Mouse (Mus musculus): ENCODE data around the gene Bicd1. TPM values are rescaled to one million over a fixed set of nuclear protein-coding genes. Genes with fewer than 3 reads are reported as not detected.
"Not testable (repeated sequence)": the region's sequence is repeated elsewhere in the genome, so short reads cannot be mapped to it uniquely, and the experiment has no call there.

Gene Bicd1
- polyA plus RNA-seq, 1 experiment from 2014 or later, result 0.78 TPM

- TF ChIP-seq EP300 (IDR thresholded peaks at IDR 0.05; ENCODE audit: low read depth) (no peak), CTCF (IDR thresholded peaks at IDR 0.05; ENCODE audit: low read depth) (no peak)
- Histone ChIP-seq H3K9ac (replicated peaks) (no peak overlapping the region), H3K4me2 (ENCODE audit: low read depth, low read length) (no peak overlapping the region), H3K36me3 (replicated peaks; ENCODE audit: insufficient read depth, low read length) (no peaks in the 10 kb centered on the region), H3K9me3 (ENCODE audit: low read length) (no peaks in the 10 kb centered on the region), H3K27ac (ENCODE audit: low read depth) (no peak overlapping the region), H3K27me3 (ENCODE audit: insufficient read depth, low read length) (no peaks in the 10 kb centered on the region), H3K4me3 (ENCODE audit: low read depth, low read length) (no peak overlapping the region), H3K4me1 (ENCODE audit: insufficient read depth) (no peaks in the 10 kb centered on the region)
- ATAC-seq, result no peak
- no peak for DNase-seq
- 74% methylated on average over 10 of the region's 10 CpGs for WGBS (ENCODE audit: insufficient replicate concordance)
Measured at GRCm38 (mm10) chr6:149445854-149446253, 37.2 kb downstream of the Bicd1 start.

GRCm38 (mm10) chr6:149457324-149457723 is 48.6 kb downstream of the Bicd1 start:
- H3K27me3 ChIP-seq (ENCODE audit: insufficient read depth, low read length), result no peaks in the 10 kb centered on the region
- H3K4me1 ChIP-seq (ENCODE audit: insufficient read depth), result no peaks in the 10 kb centered on the region
- TF ChIP-seq CTCF (IDR thresholded peaks at IDR 0.05; ENCODE audit: low read depth), result no peak
- no peak for TF ChIP-seq EP300 (IDR thresholded peaks at IDR 0.05; ENCODE audit: low read depth)
- H3K27ac ChIP-seq (ENCODE audit: low read depth), result no peak overlapping the region
- no peak overlapping the region for H3K4me3 ChIP-seq (ENCODE audit: low read depth, low read length)
- no peak overlapping the region for H3K4me2 ChIP-seq (ENCODE audit: low read depth, low read length)
- no peaks in the 10 kb centered on the region for H3K9me3 ChIP-seq (ENCODE audit: low read length)
- no peaks in the 10 kb centered on the region for H3K36me3 ChIP-seq (replicated peaks; ENCODE audit: insufficient read depth, low read length)
- H3K9ac ChIP-seq (replicated peaks), result no peak overlapping the region
- ATAC-seq (no peak), DNase-seq (no peak)

DNA sequence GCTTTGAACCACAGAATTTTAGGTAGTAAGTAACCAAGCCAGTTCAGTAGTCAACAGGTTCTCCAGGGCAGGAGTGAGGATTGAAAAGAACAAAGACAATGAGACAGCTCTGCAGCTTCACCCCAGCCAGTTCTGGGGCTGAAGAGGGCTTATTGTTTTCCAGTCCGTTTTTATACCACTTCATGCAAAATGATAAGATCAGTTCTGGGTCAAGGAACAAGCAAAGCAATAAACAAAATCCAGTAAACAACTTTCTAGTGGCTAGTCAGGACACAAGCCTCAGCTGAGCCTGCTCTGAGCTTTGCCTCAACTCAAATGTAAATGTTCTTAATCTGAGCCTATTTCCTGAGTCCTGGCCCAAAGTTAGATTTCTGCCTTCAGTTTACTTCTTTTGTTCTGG is 52.3 kb downstream of the Bicd1 start:
- no peak overlapping the region for H3K9ac ChIP-seq (replicated peaks)
- H3K9me3 ChIP-seq (ENCODE audit: low read length), result no peaks in the 10 kb centered on the region
- H3K4me3 ChIP-seq (ENCODE audit: low read depth, low read length), result no peak overlapping the region
- H3K36me3 ChIP-seq (replicated peaks; ENCODE audit: insufficient read depth, low read length), result no peaks in the 10 kb centered on the region
- no peaks in the 10 kb centered on the region for H3K4me1 ChIP-seq (ENCODE audit: insufficient read depth)
- DNase-seq, result no peak
- H3K27me3 ChIP-seq (ENCODE audit: insufficient read depth, low read length), result no peaks in the 10 kb centered on the region
- H3K27ac ChIP-seq (ENCODE audit: low read depth), result no peak overlapping the region
- no peak overlapping the region for H3K4me2 ChIP-seq (ENCODE audit: low read depth, low read length)
- no peak for ATAC-seq
- TF ChIP-seq EP300 (IDR thresholded peaks at IDR 0.05; ENCODE audit: low read depth) (no peak), CTCF (IDR thresholded peaks at IDR 0.05; ENCODE audit: low read depth) (no peak)
- 25% methylated on average over 1 of the region's 1 CpGs for WGBS (ENCODE audit: insufficient replicate concordance)

DNA sequence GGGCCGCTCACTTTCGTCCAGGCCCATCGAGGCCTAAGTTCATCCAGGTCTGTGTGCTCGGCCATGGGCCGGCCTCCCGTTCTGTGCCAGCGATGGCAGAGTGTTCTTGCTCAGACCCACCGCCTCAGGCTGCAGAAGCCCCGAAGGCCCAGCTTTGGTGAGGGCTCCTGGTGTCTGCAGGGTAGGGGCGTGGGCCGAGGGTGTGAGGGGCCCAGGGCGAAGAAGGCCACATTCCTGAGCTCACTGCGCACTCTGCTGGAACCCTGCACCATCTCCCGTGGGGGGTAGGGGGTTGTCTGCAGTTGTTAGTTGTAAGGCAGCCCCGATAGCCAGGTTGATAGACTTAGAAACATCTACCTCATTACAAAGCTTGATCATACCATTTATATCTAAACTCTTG is 62.8 kb downstream of the Bicd1 start:
- TF ChIP-seq EP300 (IDR thresholded peaks at IDR 0.05; ENCODE audit: low read depth), result no peak
- TF ChIP-seq CTCF (IDR thresholded peaks at IDR 0.05; ENCODE audit: low read depth), result no peak
- ATAC-seq (no peak), DNase-seq (no peak)
- H3K4me2 ChIP-seq (ENCODE audit: low read depth, low read length), result no peak overlapping the region
- no peaks in the 10 kb centered on the region for H3K27me3 ChIP-seq (ENCODE audit: insufficient read depth, low read length)
- H3K9ac ChIP-seq (replicated peaks), result no peak overlapping the region
- no peaks in the 10 kb centered on the region for H3K4me1 ChIP-seq (ENCODE audit: insufficient read depth)
- no peaks in the 10 kb centered on the region for H3K36me3 ChIP-seq (replicated peaks; ENCODE audit: insufficient read depth, low read length)
- H3K27ac ChIP-seq (ENCODE audit: low read depth), result no peak overlapping the region
- H3K9me3 ChIP-seq (ENCODE audit: low read length), result no peaks in the 10 kb centered on the region
- WGBS (ENCODE audit: insufficient replicate concordance), result 81% methylated on average over 15 of the region's 15 CpGs
- no peak overlapping the region for H3K4me3 ChIP-seq (ENCODE audit: low read depth, low read length)

GRCm38 (mm10) chr6:149472441-149472840 is 63.8 kb downstream of the Bicd1 start:
- 81% methylated on average over 4 of the region's 6 CpGs for WGBS (ENCODE audit: insufficient replicate concordance)
- H3K36me3 ChIP-seq (replicated peaks; ENCODE audit: insufficient read depth, low read length); DNase-seq; H3K4me2 ChIP-seq (ENCODE audit: low read depth, low read length); H3K9me3 ChIP-seq (ENCODE audit: low read length); H3K27ac ChIP-seq (ENCODE audit: low read depth); H3K4me1 ChIP-seq (ENCODE audit: insufficient read depth); H3K4me3 ChIP-seq (ENCODE audit: low read depth, low read length); ATAC-seq; H3K9ac ChIP-seq (replicated peaks); H3K27me3 ChIP-seq (ENCODE audit: insufficient read depth, low read length): not testable (repeated sequence)

GRCm38 (mm10) chr6:149481868-149482267 is 73.2 kb downstream of the Bicd1 start:
- not testable (repeated sequence) for ATAC-seq; H3K9me3 ChIP-seq (ENCODE audit: low read length); DNase-seq; H3K27ac ChIP-seq (ENCODE audit: low read depth); H3K4me2 ChIP-seq (ENCODE audit: low read depth, low read length); H3K27me3 ChIP-seq (ENCODE audit: insufficient read depth, low read length); H3K9ac ChIP-seq (replicated peaks); H3K4me1 ChIP-seq (ENCODE audit: insufficient read depth); H3K36me3 ChIP-seq (replicated peaks; ENCODE audit: insufficient read depth, low read length); H3K4me3 ChIP-seq (ENCODE audit: low read depth, low read length)
- WGBS (ENCODE audit: insufficient replicate concordance), result 90% methylated on average over 4 of the region's 5 CpGs

DNA sequence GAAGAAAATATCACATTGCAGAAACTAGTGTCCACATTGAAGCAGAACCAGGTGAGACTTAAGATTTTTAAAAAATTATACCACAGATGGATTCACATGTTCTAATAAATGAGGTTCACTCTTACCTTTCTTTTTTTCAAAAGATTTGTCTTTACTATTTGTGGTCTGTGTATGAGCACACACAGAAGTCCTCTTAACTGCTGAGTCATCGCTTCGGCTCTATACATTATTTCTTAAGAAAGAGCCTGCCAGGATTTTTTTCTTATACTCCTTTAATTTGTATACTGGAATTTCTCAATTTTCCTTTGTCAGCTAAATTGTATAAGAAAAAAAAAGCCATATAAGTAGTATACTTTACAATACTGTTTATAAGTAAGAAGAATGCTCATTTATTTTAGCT is 86.0 kb downstream of the Bicd1 start:
- Histone ChIP-seq H3K9me3 (ENCODE audit: low read length) (no peaks in the 10 kb centered on the region), H3K36me3 (replicated peaks; ENCODE audit: insufficient read depth, low read length) (no peaks in the 10 kb centered on the region), H3K4me3 (ENCODE audit: low read depth, low read length) (no peak overlapping the region), H3K4me1 (ENCODE audit: insufficient read depth) (no peaks in the 10 kb centered on the region), H3K9ac (replicated peaks) (no peak overlapping the region), H3K4me2 (ENCODE audit: low read depth, low read length) (no peak overlapping the region), H3K27me3 (ENCODE audit: insufficient read depth, low read length) (no peaks in the 10 kb centered on the region), H3K27ac (ENCODE audit: low read depth) (no peak overlapping the region)
- 83% methylated on average over 2 of the region's 2 CpGs for WGBS (ENCODE audit: insufficient replicate concordance)
- ATAC-seq (no peak), DNase-seq (no peak)
- TF ChIP-seq CTCF (IDR thresholded peaks at IDR 0.05; ENCODE audit: low read depth) (no peak), EP300 (IDR thresholded peaks at IDR 0.05; ENCODE audit: low read depth) (no peak)

Data from liver, postnatal 0 days (tissue).